Mouse (Mus musculus): ENCODE data around the gene Ptpdc1.
A peak's percentile ranks its signal among the peaks of the same experiment; 100 is the strongest.

Gene Ptpdc1

DNA sequence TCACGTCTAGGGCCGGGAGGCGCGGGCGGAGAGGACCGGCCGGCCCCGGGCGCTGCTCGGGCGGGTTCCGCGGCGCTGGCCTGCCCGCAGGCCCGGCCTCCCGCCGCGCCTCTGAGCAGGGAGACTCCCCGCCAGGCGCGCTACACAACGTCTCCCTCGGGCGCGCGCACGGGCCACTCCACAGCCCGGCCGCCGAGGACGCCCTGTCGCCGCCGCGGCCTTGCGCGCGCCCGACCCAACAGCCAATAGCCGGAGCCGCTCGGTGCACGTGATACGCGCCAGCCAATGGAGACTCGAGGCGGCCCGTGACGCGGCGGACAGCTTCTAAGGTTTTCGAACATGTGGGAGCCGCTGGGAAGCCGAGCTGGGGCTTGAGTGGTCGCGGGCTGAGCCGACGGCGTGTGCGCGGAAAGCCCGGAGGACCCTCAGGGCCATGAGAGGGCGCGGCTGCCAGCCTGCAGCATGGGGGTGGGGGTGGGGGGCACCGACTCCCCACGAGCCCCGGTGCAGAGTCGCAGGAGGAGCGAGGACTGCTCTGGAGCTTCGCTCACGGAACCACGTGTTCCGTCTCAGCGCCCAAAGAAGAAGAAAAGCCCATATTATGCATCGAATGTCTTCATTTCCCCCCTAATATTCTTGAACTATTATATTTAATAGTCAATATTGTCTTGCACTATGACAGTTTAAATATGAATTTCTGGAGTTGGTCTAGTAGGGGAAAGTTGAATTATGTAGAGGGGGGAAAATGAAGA is at the start of gene Ptpdc1:
Ptpdc1 (minus strand) TSS at position 232 of the 752 bp plus-strand sequence.
- peak; percentile 90 for DNase-seq (ENCODE audit: low read depth, low spot score)

- DNase-seq (ENCODE audit: low read depth, low spot score) = peak; percentile 59
Observed at GRCm38 (mm10) chr13:48674609-48675008, 49.1 kb upstream of the Ptpdc1 start.

GRCm38 (mm10) chr13:48672312-48672840 is 46.9 kb upstream of the Ptpdc1 start:
- DNase-seq (ENCODE audit: low read depth, low spot score) = peak; percentile 35

GRCm38 (mm10) chr13:48668976-48669534 is 43.6 kb upstream of the Ptpdc1 start:
- peak; percentile 27 for DNase-seq (ENCODE audit: low read depth, low spot score)

- DNase-seq (ENCODE audit: low read depth, low spot score) = peak; percentile 44
Observed at GRCm38 (mm10) chr13:48668091-48668975, 42.9 kb upstream of the Ptpdc1 start.

DNA sequence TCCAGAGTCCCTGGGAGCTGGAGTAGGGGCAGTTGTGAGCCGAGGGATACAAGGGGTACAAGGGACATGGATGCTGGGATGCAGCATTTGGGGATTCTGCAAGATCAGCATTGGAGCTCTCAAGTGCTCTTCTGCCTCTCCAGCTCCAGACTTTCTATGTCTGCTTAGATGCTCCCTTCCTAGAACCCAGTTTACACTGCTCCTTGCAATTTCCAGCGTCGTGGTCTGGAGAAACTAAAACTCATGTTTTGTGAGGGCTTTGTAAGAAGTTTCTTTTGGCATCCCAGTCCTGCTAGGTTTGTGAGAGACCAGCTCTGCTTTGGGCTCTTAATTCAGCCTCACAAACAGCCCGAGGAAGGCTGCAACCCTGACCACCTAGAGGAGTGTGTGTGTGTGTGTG is 42.0 kb upstream of the Ptpdc1 start:
- DNase-seq (ENCODE audit: low read depth, low spot score) = no peak

- peak; percentile 15 for DNase-seq (ENCODE audit: low read depth, low spot score)
Observed at GRCm38 (mm10) chr13:48665656-48666597, 40.5 kb upstream of the Ptpdc1 start.

GRCm38 (mm10) chr13:48664916-48665655 is 39.6 kb upstream of the Ptpdc1 start:
- peak; percentile 36 for DNase-seq (ENCODE audit: low read depth, low spot score)

DNA sequence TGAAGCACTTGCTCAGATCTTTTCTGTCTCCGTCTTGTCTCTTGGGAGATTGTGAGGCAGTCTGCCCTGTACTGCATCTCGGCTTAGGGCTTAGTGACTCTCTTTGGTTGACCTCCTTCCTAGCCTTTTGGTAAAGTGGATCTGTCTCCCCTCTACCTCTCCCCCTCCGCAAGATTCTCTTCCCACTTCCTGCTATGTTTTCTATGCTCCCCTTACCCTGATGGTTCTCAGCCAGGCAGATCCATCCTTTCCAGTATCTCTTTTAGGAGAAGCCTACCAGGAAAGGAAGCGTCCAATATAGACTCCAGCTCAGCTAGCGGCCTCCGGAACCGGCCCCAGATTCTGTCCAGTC is 38.5 kb upstream of the Ptpdc1 start:
- no peak for DNase-seq (ENCODE audit: low read depth, low spot score)

DNA sequence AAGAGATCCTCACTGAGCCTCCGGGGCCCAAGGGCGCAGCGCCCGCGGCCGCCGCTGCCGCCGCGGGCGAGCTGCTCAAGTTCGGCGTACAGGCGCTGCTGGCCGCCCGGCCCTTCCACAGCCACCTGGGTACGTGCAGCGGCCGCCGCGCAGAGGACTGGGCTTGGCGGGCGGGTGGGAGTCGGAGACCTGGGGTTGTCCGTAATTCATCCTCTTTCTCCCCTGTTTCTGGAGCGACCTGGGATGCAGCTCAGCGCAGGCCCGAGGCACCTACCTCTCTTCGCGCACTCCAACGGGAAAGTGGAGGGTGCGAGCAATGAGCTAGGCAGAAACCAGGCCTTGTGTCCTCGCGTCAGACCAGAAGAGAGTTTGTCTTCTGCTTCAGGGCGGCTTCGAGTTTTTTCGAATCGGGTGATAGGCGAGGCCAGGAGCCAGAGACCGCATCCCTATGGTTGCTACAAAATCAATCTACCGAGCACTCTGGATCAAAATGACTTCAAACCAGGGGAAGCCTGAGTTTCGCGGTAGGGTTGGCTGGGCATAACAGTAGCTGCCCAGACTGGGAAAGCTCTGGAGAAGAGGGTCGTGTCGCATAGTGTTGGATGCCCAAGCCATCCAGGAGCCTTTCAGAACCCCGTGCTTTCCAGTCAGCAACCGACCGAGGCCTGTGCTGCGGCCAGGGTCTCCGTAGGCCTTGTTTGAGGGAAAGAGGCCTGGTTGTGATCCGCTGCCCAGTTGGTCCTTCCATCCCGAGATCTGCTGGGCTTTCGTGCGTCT is 37.9 kb upstream of the Ptpdc1 start:
- peak; percentile 45 for DNase-seq (ENCODE audit: low read depth, low spot score)

- DNase-seq (ENCODE audit: low read depth, low spot score) = peak; percentile 51
Observed at GRCm38 (mm10) chr13:48662431-48663143, 37.1 kb upstream of the Ptpdc1 start, which contains the start of gene Barx1. Gene Barx1 (plus strand): TSS chr13:48662998.

DNA sequence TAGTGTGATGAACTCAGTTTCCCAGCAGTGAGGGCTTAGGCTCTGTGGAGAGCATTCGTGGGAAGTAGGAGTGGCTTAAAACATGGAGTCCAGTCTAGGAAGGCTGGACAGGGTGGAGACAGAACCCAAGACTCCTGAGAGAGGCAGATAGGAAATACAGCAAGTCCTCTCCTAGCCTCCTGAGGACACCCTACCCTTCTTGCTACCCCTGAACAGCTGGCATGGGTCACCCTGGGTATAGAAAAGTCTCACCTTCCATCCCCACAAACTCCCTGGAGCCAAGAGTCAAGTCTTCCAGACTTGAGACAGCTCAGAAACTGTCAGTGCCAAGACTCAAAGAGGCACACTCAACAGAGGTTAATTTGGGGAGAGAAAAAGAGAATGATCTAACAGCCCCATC is 36.1 kb upstream of the Ptpdc1 start:
- no peak for DNase-seq (ENCODE audit: low read depth, low spot score)

DNA sequence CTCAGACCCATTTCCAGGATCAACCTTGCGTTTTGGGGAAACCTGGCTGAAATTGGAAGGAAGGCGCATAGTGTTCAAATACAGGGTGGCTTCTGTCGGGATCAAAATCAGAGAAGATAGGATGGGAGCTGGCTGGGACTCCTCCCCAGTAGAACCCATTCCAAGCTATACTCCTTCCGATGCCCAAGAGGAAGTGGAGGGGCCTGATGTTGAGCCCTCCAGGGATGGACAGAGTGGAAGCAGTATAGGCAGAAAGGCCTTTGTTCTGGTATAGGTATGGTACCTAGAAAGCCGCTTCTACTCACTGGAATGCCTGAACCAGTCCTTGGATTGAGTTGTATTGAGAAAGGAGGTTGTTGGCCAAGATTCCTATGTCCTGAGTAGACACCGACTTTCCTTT is 35.3 kb upstream of the Ptpdc1 start:
- no peak for DNase-seq (ENCODE audit: low read depth, low spot score)

GRCm38 (mm10) chr13:48660221-48660734 is 34.8 kb upstream of the Ptpdc1 start:
- DNase-seq (ENCODE audit: low read depth, low spot score) = peak; percentile 29

DNA sequence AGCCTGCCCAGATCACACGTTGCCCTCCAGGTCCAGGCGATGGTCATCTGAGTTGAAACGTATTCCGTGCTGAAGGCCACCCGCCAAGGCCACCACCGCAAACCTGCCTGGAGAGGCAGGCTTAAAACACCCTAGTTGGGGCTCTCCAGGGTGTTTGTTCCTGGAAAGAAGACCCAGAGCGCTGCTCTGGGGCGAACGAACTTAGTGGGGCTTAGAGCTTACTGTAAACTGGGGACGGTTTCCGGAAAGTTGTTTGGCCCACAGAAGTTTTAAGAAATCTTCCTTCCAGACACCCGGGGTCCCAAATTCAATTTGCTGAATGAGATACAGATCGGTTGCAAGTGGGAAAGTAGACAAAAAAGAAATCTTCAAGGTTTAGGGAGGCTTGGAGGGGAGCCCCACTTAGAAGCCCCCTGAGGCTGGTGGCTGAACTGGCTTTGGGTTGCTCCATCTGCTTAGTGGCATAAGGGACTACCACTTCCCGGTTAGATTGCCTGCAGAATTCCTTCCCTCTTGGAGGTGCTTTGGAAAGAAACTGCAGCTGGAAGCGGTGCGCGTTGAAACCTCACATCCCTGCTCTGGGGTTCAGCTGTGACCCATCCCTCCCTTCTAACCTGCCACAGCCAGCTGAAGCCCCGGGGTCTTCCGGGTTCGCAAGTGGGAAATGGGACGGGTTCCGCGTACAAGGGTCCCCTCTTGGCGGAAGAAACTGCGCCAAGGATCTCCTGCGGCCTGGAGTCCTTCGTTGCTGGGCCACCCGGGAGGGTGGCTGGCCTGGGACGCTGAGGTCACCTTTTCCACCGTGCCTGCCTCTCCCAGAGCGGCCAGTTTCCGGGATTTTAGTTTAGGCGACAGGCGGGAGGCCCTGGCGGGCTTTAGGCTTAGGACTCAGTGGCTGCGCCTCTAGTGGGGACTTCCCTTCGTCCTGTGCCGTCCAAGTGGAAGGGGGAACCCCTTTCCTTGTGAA is 34.1 kb upstream of the Ptpdc1 start:
- peak; percentile 48 for DNase-seq (ENCODE audit: low read depth, low spot score)

DNA sequence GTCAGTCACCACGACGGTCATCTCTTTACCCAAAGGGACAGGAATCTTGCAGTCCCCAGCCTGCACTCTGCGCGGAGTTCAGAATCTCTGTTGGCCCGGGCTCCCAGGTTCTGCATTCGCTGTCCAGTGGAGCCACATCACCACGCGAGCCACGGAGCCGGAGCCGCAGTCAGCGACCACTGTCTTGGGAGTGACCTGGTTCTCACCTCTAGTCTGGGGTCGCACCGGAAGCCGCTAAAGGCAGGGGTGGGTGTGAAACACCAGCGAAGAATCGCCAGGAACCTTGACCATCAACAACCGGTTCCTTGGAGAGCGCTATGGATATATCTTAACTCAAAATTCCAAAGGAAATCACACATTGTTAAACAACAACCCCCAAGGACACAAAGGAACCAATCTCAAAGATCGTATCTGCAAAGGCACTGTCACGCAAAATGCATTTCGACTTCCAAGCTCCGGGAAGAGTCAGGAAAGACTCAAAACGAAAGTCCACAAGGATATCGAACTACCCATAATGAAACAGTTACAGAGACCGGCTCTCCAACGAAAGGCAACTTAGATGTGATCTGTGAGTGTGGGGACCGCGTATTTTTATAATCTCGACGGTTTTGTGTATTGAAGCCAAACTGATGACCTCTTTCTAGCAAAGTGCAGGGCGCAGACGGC is 33.3 kb upstream of the Ptpdc1 start:
- DNase-seq (ENCODE audit: low read depth, low spot score) = peak; percentile 32

DNA sequence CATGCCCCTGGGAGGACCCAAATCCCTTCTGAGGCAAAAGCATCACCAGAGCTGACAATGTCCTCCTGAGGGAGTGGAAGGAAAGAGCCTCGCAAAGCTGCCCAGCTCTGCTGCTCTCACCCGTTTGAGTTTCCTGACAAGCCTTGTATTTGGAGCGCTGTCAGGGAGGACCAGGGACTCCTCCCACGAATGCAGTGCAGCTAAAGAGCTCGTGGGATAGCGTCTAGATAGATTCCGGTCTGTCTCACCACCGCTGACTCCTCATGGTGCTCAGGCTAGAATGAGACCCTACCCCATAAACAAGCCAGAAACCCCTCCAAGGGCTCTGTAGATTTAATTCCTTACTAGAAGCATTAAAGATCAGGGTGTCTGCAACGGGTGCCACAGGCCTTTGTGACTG is 32.3 kb upstream of the Ptpdc1 start:
- DNase-seq (ENCODE audit: low read depth, low spot score) = no peak

Data from R1 (cell line).